Mouse (Mus musculus) liver, embryonic 15.5 days (tissue): ENCODE results near the gene Olfr525. TPM values are rescaled to one million over a fixed set of nuclear protein-coding genes. Genes with fewer than 3 reads are reported as not detected.

ENCODE experiments used
- polyA plus RNA-seq: library from polyadenylated mRNA; unstranded; fragments of >200 nt; fragmentation: Nextera tagmentation; extraction: Ambion mirVana; gene quantifications from 2 replicates; pipeline ENCODE4 v1.2.1, GENCODE M21; 2015

Olfr525 gene
- polyA plus RNA-seq, 1 experiment from 2014 or later, result not detected

Other genes starting within 250 kb of the Olfr525 start
- gene Caly, start 238.3 kb upstream of the Olfr525 start, polyA plus RNA-seq, result not detected in 2 replicates
- 0.74 and 0.79 TPM in 2 replicates for gene Prap1, start 227.5 kb upstream of the Olfr525 start, polyA plus RNA-seq
- 8.0 and 8.7 TPM in 2 replicates for gene Fuom, start 218.4 kb upstream of the Olfr525 start, polyA plus RNA-seq
- 10.1 and 11.0 TPM in 2 replicates for gene Paox, start 205.1 kb upstream of the Olfr525 start, polyA plus RNA-seq
- gene Echs1, start 204.4 kb upstream of the Olfr525 start, polyA plus RNA-seq, result 104 and 111 TPM in 2 replicates
- gene Mtg1, start 183.3 kb upstream of the Olfr525 start, polyA plus RNA-seq, result 15.4 and 17.0 TPM in 2 replicates
- gene Sprn, start 166.0 kb upstream of the Olfr525 start, polyA plus RNA-seq, result 0.08 TPM in 1 of 2 replicates, not detected in the other
- not detected in 2 replicates for gene Olfr522, start 156.1 kb upstream of the Olfr525 start, polyA plus RNA-seq
- not detected in 2 replicates for gene Olfr523, start 147.6 kb upstream of the Olfr525 start, polyA plus RNA-seq
- gene Olfr524, start 114.9 kb upstream of the Olfr525 start, polyA plus RNA-seq, result not detected in 2 replicates
- gene Cd163l1, start 102.6 kb upstream of the Olfr525 start, polyA plus RNA-seq, result 0.05 TPM in 1 of 2 replicates, not detected in the other
- not detected in 2 replicates for gene 5830411N06Rik, start 73.6 kb upstream of the Olfr525 start, polyA plus RNA-seq
- gene Olfr527, start 13.2 kb downstream of the Olfr525 start, polyA plus RNA-seq, result not detected in 2 replicates
- not detected in 2 replicates for gene Olfr60, start 40.8 kb downstream of the Olfr525 start, polyA plus RNA-seq
- gene Olfr530, start 55.5 kb downstream of the Olfr525 start, polyA plus RNA-seq, result not detected in 2 replicates
- not detected in 2 replicates for gene Olfr531, start 82.1 kb downstream of the Olfr525 start, polyA plus RNA-seq
- not detected in 2 replicates for gene Olfr532, start 100.8 kb downstream of the Olfr525 start, polyA plus RNA-seq
- gene Olfr533, start 142.5 kb downstream of the Olfr525 start, polyA plus RNA-seq, result not detected in 2 replicates
- not detected in 2 replicates for gene Olfr535, start 163.4 kb downstream of the Olfr525 start, polyA plus RNA-seq
- gene Olfr536, start 186.5 kb downstream of the Olfr525 start, polyA plus RNA-seq, result not detected in 2 replicates
- gene Olfr538, start 247.0 kb downstream of the Olfr525 start, polyA plus RNA-seq, result not detected in 2 replicates